Mouse (Mus musculus) lung, postnatal 36 days (tissue): ENCODE data around the gene Vmn1r155.
"Not testable (repeated sequence)": the region's sequence is repeated elsewhere in the genome, so short reads cannot be mapped to it uniquely, and the experiment has no call there.

Experiments used
- DNase-seq: peaks from one replicate; pipeline ENCODE4 v3.0.0; 2022; ENCODE audit warnings: mixed read lengths

Gene Vmn1r155

DNA sequence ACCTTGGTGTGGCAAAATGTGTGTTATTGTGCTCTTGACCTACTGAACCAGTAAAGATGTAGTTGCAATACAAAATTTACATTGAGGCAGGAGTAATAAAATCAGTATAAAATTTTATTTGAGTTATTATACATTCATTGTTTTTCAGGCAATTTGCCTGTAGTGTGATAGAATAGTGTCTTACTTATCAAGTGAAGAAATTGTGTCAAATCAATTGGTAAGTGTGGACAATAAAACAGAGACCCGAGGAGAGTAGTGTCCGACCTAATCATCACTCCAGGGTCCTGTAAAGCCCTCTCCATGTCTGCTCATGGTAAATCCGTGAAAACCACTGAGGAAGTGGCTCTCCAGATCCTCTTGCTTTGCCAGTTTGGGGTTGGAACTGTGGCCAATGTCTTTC, at the start of gene Vmn1r155:
TSS of gene Vmn1r155 (plus strand) at position 301 of the 400 bp plus-strand sequence.
- DNase-seq: not testable (repeated sequence)

DNA sequence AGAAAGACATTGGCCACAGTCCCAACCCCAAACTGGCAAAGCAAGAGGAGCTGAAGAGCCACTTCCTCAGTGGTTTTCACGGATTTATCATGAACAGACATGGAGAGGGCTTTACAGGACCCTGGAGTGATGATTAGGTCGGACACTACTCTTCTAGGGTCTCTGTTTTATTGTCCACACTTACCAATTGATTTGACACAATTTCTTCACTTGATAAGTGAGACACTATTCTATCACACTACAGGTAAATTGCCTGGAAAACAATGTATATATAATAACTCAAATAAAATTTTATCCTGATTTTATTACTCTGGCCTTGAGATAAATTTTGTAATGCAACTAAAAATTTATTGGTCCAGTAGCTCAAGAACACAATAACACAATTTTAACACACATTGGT, 34.4 kb downstream of the Vmn1r155 start, which contains the start of gene Gm8693:
TSS of gene Gm8693 (minus strand) at position 101 of the 400 bp plus-strand sequence.
- DNase-seq: not testable (repeated sequence)
